Mouse (Mus musculus) heart, embryonic 15.5 days (tissue): ENCODE data around the gene Cox8b. TPM values are rescaled to one million over a fixed set of nuclear protein-coding genes. Genes with fewer than 3 reads are reported as not detected.

ENCODE experiments used
- ATAC-seq: fragments of 200-750 bp; cut with Nextera tagmentation; replicated peaks from 2 replicates; pipeline ENCODE4 v1.8.0; 2017; ENCODE audit warnings: low read depth, moderate TSS enrichment; ENCODE audit not compliant: insufficient number of reproducible peaks, insufficient read depth, low FRiP score
- H3K27ac ChIP-seq: fragments of 300-500 bp; sonication (generic); 2 replicates; pipeline ENCODE4 v1.5.1; 2015; ENCODE audit warnings: mild to moderate bottlenecking, inconsistent platforms
- H3K27me3 ChIP-seq: fragments of 300-500 bp; sonication (generic); 2 replicates; pipeline ENCODE4 v1.6.1; 2015; ENCODE audit warnings: inconsistent platforms
- H3K36me3 ChIP-seq: fragments of 300-500 bp; sonication (generic); 2 replicates; pipeline ENCODE4 v1.6.1; 2015; ENCODE audit warnings: mild to moderate bottlenecking, inconsistent platforms
- H3K4me1 ChIP-seq: fragments of 300-500 bp; sonication (generic); replicated peaks from 2 replicates; pipeline ENCODE4 v1.6.1; 2015; ENCODE audit warnings: inconsistent platforms
- H3K4me2 ChIP-seq: fragments of 300-500 bp; sonication (generic); 2 replicates; pipeline ENCODE4 v1.6.1; 2015; ENCODE audit warnings: inconsistent platforms, mild to moderate bottlenecking, moderate library complexity
- H3K4me3 ChIP-seq: fragments of 300-500 bp; sonication (generic); 2 replicates; pipeline ENCODE4 v1.5.1; 2015; ENCODE audit warnings: mild to moderate bottlenecking, inconsistent platforms
- H3K9ac ChIP-seq: fragments of 300-500 bp; sonication (generic); 2 replicates; pipeline ENCODE4 v1.6.1; 2015; ENCODE audit warnings: mild to moderate bottlenecking, inconsistent platforms
- H3K9me3 ChIP-seq: fragments of 300-500 bp; sonication (generic); replicated peaks from 2 replicates; pipeline ENCODE4 v1.6.1; 2016; ENCODE audit warnings: inconsistent platforms
- WGBS: fragments of 180-500 bp; shearing (Covaris S2); methylation state at CpG from one replicate; pipeline ENCODE4 v1.1.7; 2015; ENCODE audit warnings: mixed read lengths; 5-methylcytosine and 5-hydroxymethylcytosine counted together
- polyA plus RNA-seq: library from polyadenylated mRNA; unstranded; fragments of >200 nt; fragmentation: Nextera tagmentation; extraction: Ambion mirVana; gene quantifications from 2 replicates; pipeline ENCODE4 v1.2.1, GENCODE M21; 2015

Gene Cox8b
- polyA plus RNA-seq, 1 experiment from 2014 or later: 515 TPM

GRCm38 (mm10) chr7:140912846-140913482 lies 12.7 kb upstream of the Cox8b start:
- WGBS: 73% methylated on average over 5 of the region's 5 CpGs
- Histone ChIP-seq H3K4me3 (no peak overlapping the region), H3K4me1 (peaks cover 4% of the 10 kb centered on the region; the same call in 1 of the 2 replicates), H3K9me3 (no peaks in the 10 kb centered on the region), H3K9ac (no peak overlapping the region), H3K27ac (no peak overlapping the region), H3K36me3 (no peaks in the 10 kb centered on the region), H3K4me2 (no peak overlapping the region), H3K27me3 (peaks cover 7% of the 10 kb centered on the region)
- no peak for ATAC-seq

GRCm38 (mm10) chr7:140912293-140912692 lies 12.0 kb upstream of the Cox8b start:
- H3K4me1 ChIP-seq: peaks cover 4% of the 10 kb centered on the region; the same call in 1 of the 2 replicates
- no peaks in the 10 kb centered on the region for H3K36me3 ChIP-seq
- H3K4me3 ChIP-seq: no peak overlapping the region
- H3K27me3 ChIP-seq: peaks cover 1% of the 10 kb centered on the region; the same call in 1 of the 2 replicates
- no peak overlapping the region for H3K27ac ChIP-seq
- no peak for ATAC-seq
- 54% methylated on average over 3 of the region's 3 CpGs for WGBS
- H3K4me2 ChIP-seq: no peak overlapping the region
- H3K9ac ChIP-seq: no peak overlapping the region
- H3K9me3 ChIP-seq: no peaks in the 10 kb centered on the region

DNA sequence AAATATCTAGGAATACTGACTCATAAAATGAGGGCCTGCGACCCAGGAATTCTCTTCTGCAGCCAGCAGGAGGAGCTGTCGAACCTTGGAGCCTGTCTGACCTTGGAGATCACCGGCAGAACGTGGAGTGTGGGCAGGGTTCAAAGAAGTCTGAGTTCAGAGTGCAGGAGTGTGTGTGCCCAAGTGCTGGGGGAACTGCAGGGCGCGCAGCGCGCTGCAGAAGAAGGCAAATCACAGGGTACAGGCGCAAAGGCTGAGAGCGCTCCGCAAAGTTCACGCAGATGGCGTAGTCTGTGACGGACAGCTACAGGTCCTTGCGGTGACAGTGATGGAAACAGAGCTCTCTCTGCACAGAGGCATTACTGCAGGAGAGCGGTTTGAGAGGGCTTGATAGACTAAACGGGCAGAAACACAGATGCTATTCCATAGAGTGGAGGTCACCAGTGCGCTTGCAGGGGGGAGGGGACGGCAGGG lies 8.4 kb upstream of the Cox8b start:
- Histone ChIP-seq H3K9ac (peak overlapping the region; percentile 54), H3K27me3 (no peaks in the 10 kb centered on the region), H3K4me3 (peak overlapping the region; percentile 53), H3K36me3 (no peaks in the 10 kb centered on the region), H3K4me2 (peak overlapping the region; percentile 89), H3K4me1 (peaks cover 4% of the 10 kb centered on the region; the same call in 1 of the 2 replicates), H3K9me3 (no peaks in the 10 kb centered on the region), H3K27ac (peak overlapping the region; percentile 45)
- WGBS: under 1% methylated on average over 19 of the region's 19 CpGs
- ATAC-seq: peak; percentile 72

- Histone ChIP-seq H3K27me3 (no peaks in the 10 kb centered on the region), H3K4me3 (no peak overlapping the region), H3K4me1 (peaks cover 4% of the 10 kb centered on the region; the same call in 1 of the 2 replicates), H3K9ac (no peak overlapping the region), H3K4me2 (peak overlapping the region; percentile 89; the same call in 1 of the 2 replicates), H3K27ac (no peak overlapping the region), H3K36me3 (no peaks in the 10 kb centered on the region), H3K9me3 (no peaks in the 10 kb centered on the region)
- ATAC-seq: no peak
- 52% methylated on average over 7 of the region's 7 CpGs for WGBS
These were observed 7.9 kb upstream of the Cox8b start for GRCm38 (mm10) chr7:140908181-140908580.

DNA sequence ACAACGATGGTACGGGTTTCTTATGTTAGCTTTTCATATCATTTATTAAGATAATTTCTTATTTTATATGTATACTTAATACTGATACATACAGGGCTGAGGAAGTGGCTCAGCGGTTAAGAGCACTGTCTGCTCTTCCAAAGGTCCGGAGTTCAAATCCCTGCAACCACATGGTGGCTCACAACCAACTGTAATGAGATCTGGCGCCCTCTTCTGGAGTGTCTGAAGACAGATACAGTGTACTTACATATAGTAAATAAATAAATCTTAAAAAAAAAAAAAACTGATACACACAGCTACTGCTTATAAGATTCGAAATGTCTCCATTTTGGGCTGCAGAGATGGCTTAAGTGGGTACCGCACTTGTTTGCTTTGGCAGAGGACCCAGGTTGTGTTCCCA lies 7.5 kb upstream of the Cox8b start:
- WGBS: 81% methylated on average over 7 of the region's 7 CpGs
- no peak overlapping the region for H3K4me2 ChIP-seq
- H3K27ac ChIP-seq: no peak overlapping the region
- H3K4me3 ChIP-seq: no peak overlapping the region
- no peaks in the 10 kb centered on the region for H3K9me3 ChIP-seq
- H3K9ac ChIP-seq: no peak overlapping the region
- no peaks in the 10 kb centered on the region for H3K36me3 ChIP-seq
- no peaks in the 10 kb centered on the region for H3K27me3 ChIP-seq
- no peak for ATAC-seq
- H3K4me1 ChIP-seq: peaks cover 4% of the 10 kb centered on the region; the same call in 1 of the 2 replicates

GRCm38 (mm10) chr7:140907131-140907530 lies 6.9 kb upstream of the Cox8b start:
- no peak overlapping the region for H3K9ac ChIP-seq
- no peak overlapping the region for H3K27ac ChIP-seq
- no peaks in the 10 kb centered on the region for H3K27me3 ChIP-seq
- H3K4me3 ChIP-seq: no peak overlapping the region
- ATAC-seq: no peak
- no peaks in the 10 kb centered on the region for H3K9me3 ChIP-seq
- peaks cover 4% of the 10 kb centered on the region; the same call in 1 of the 2 replicates for H3K4me1 ChIP-seq
- no peak overlapping the region for H3K4me2 ChIP-seq
- H3K36me3 ChIP-seq: no peaks in the 10 kb centered on the region
- 68% methylated on average over 13 of the region's 13 CpGs for WGBS

DNA sequence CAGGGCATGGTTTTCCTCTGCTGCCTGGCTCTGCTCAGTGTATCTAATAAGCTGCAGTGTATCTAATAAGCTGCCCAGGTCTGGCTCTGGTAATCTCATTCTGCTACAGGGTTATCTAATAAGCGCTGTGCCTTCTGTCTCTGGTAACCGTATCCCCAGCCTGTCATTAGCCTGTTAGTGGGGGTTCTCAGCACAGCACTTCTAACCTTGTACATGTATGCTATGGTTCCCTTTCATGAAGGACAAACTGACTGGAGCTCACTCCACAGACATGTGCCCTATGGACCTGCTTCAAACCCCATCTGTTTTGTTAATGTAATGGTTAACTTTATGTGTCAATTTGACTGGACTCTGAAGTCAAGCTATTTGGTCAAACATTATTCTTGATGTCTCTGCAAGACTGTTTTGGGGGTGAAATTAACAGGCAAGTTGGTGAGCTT lies 5.4 kb upstream of the Cox8b start:
- no peak overlapping the region for H3K4me2 ChIP-seq
- no peak for ATAC-seq
- H3K36me3 ChIP-seq: no peaks in the 10 kb centered on the region
- no peaks in the 10 kb centered on the region for H3K27me3 ChIP-seq
- H3K27ac ChIP-seq: no peak overlapping the region
- WGBS: 49% methylated on average over 2 of the region's 2 CpGs
- H3K9me3 ChIP-seq: no peaks in the 10 kb centered on the region
- no peak overlapping the region for H3K9ac ChIP-seq
- H3K4me3 ChIP-seq: no peak overlapping the region
- peaks cover 13% of the 10 kb centered on the region for H3K4me1 ChIP-seq

- 26% methylated on average over 13 of the region's 13 CpGs for WGBS
- Histone ChIP-seq H3K4me1 (peaks cover 23% of the 10 kb centered on the region), H3K9ac (no peak overlapping the region), H3K27me3 (no peaks in the 10 kb centered on the region), H3K36me3 (peaks cover 9% of the 10 kb centered on the region), H3K27ac (no peak overlapping the region), H3K4me2 (no peak overlapping the region), H3K9me3 (no peaks in the 10 kb centered on the region), H3K4me3 (no peak overlapping the region)
- no peak for ATAC-seq
These were observed 3.0 kb upstream of the Cox8b start for GRCm38 (mm10) chr7:140903212-140903611.

GRCm38 (mm10) chr7:140902036-140902875 lies 2.0 kb upstream of the Cox8b start:
- Histone ChIP-seq H3K27ac (no peak overlapping the region), H3K27me3 (no peaks in the 10 kb centered on the region), H3K9me3 (no peaks in the 10 kb centered on the region), H3K4me1 (peaks cover 23% of the 10 kb centered on the region), H3K4me3 (no peak overlapping the region), H3K9ac (no peak overlapping the region), H3K4me2 (no peak overlapping the region), H3K36me3 (peaks cover 19% of the 10 kb centered on the region)
- 83% methylated on average over 15 of the region's 15 CpGs for WGBS
- no peak for ATAC-seq

DNA sequence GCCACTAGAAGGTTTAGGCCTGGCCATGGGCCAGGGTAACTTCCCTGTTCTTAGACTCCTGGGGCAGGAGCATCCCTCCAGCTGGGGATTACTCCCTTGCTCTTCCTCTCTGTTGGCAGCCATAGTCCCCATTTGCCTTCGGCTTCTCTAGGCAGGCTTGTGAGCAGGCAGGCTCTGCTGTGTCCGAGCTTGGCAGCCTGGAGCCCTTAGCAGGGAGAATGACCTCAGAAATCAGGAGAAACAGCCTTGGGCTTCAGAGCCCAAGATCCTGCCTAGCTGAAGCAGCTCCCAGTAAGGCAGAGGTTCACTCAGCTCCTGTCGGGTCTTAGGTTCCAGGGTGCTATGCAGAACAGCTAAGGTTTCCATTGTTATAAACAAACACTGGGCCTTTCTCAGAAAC lies 1.1 kb downstream of the Cox8b start:
- peak overlapping the region; percentile 85 for H3K27ac ChIP-seq
- 79% methylated on average over 3 of the region's 3 CpGs for WGBS
- H3K4me2 ChIP-seq: peak overlapping the region; percentile 63
- peaks cover 23% of the 10 kb centered on the region for H3K4me1 ChIP-seq
- H3K9me3 ChIP-seq: no peaks in the 10 kb centered on the region
- peak overlapping the region; percentile 57; the same call in 1 of the 2 replicates for H3K9ac ChIP-seq
- peak overlapping the region; percentile 45 for H3K4me3 ChIP-seq
- H3K36me3 ChIP-seq: peaks cover 42% of the 10 kb centered on the region
- ATAC-seq: no peak
- H3K27me3 ChIP-seq: no peaks in the 10 kb centered on the region

DNA sequence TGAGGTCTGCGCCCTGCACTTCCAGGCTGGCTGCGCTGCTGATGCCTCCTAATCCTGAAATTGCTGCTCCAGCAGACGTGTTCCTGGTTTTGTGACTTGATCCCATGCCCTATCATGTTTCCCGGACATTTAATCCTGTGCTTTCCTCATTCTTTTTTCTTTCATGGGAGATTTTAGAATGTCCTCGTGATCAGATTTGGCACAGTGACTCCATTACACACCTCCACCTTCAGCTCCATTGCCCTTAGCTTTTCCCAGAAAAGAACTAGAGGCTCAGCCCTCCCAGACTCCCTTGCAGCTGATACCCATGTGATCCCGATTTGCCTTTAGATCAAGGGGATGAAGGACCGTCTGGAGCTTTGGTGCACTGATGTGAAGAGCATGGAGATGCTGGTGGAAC lies 2.4 kb downstream of the Cox8b start:
- H3K27ac ChIP-seq: no peak overlapping the region
- H3K27me3 ChIP-seq: no peaks in the 10 kb centered on the region
- H3K36me3 ChIP-seq: peaks cover 50% of the 10 kb centered on the region
- peaks cover 23% of the 10 kb centered on the region for H3K4me1 ChIP-seq
- H3K4me2 ChIP-seq: no peak overlapping the region
- ATAC-seq: no peak
- no peaks in the 10 kb centered on the region for H3K9me3 ChIP-seq
- no peak overlapping the region for H3K4me3 ChIP-seq
- 78% methylated on average over 7 of the region's 7 CpGs for WGBS
- H3K9ac ChIP-seq: no peak overlapping the region
